Mouse (Mus musculus) mouse embryonic stem cell (cell line): ENCODE measurements around the gene Fam222a.

Experiments used
- in situ Hi-C, 2 experiments: fragments of 300-500 bp; cut with MboI; formaldehyde crosslinking; loops; 1 replicate in 1 of 2; 3 replicates in 1 of 2; pipeline ENCODE4 v1.14.3; 2019 to 2020; ENCODE audit warnings: low sequenced_read_pairs in 2 of 2, low pct_unique_long_range_greater_than_20kb in 1 of 2, mixed read lengths in 1 of 2; ENCODE audit not compliant: unreplicated experiment in 1 of 2

Gene Fam222a

GRCm38 (mm10) chr5:114567565-114568197 is at the start of gene Fam222a:
Fam222a (plus strand) TSS chr5:114568016.
- in situ Hi-C loops = no loop called here

DNA sequence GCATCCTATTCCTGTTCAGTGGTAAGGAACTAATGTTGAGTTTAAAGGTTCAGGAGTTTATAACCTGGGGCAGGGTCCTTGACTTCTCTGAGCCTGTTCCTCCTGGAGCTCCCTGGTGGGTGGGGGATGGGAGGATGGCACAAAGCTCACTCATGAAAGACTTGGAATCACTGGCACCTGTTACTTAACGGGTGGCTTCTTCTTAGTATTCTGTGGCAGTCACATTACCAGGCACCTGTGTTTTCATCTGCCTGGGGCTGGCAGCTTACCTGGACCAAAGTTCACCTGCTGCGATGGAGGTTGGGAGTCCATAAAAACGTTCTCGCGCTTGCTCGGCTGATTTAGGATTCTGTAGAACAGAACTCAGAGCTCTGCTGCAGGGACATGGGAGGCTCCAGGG is 39.5 kb upstream of the Fam222a start:
- in situ Hi-C loops = no loop called here

DNA sequence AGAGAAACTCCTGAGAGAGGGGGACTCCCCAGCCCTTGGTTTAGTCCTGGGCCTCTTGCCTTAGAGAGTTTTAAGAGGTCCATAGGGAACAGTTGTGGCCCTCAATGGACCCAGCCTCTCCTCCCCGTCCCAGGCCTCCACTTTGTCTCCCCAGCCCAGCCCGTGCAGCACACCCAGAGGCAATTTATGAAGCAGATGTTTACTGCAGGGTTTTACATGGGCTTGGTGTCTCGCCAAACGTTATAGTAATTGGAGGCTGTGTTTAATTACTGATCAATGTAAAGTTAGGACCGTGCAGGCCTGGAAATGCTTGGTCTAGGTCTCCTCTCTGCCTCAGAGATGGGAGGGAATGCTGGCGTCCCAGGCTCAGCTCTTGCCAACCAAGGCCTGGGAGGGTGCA is 37.5 kb upstream of the Fam222a start:
- in situ Hi-C loops = no loop called here

DNA sequence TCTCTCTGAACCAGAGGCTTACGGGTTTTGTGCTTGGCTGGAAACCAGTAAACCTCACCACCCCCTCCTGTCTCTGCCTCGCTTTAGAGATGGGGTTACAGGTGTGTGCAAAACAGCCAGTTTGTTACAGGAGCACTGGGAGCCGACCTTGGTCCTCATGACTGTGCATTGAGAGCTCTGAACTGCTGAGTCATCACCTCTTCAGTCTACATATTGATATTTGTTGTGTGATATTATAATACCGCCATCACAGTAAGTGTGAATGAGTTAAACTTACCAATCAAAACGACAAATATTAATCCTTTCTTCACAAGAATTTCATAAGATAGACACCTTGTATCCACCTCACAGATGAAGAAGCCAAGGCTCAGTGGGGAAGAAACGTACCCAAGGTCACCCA is 35.8 kb upstream of the Fam222a start:
- in situ Hi-C loops = no loop called here

DNA sequence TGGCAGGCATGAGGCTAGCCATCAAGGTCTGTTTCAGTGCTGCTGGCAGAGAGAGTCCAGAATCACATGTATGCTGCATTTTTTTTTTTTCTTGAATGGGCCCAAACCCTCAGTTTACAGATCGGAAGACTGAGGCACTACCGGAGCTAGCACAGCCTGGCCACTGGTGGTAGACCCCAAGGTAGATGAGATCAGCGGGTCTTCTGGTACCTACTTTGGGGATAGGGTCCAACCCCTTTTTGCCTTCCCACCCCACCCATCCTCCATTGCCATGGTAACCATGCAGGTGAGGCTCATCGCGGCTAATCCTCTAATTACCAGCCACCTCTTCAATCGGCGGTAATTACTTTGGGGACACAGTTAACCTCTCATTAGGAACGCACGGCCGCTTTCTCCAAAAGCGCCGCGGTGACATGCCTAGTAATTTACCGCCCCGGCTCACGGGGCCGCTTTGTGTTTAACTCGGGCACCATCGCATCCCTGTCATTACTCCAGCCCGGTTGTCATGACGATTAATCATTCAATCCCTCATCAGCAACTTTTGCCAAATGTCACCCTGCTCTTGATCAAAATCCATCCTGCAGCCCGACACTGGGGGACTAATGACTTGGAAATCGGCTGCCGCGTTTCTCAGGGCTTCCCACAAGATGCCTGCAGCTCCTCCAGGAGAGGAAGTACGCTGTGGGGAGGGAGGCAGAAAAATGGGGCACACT is 30.4 kb upstream of the Fam222a start:
- in situ Hi-C loops = no loop called here

DNA sequence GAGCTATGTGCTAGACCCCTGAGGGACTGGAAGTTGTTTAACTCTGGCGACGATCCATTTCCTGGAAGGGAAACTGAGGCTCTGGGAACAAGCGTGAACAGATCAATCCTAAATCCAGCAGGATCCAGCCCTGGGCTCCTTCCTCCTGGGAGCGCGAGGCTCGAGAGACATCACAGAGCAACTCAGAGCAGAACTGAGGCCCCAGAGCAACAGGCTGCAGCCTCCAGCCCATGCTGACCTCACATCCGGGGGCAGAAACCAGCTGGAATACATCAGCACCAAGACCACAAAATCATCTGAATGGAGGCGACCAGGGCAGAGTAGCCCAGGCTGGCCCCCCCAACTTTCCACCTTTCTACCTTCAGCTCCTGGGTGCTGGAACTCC is 29.8 kb upstream of the Fam222a start:
- in situ Hi-C loops = no loop called here

DNA sequence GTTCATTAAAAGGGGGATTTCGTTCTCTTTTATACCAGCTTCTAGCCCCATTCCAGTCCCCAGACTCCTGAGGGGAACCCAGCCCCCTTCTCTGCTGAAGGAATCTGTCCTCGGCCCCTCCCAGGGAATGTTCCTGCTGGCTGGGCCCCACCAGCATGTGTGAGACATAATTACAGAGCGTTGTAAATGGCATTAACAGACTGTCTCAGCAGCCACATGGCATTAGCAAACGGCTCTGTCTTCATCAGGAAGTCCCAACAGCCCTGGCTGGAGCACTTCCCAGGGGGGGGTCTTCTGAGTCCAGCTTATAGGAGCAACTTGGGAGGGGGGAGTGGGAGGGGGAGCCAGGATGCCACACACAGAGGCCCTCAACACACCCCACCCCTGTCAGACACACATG is 29.1 kb upstream of the Fam222a start:
- in situ Hi-C loops = no loop called here

DNA sequence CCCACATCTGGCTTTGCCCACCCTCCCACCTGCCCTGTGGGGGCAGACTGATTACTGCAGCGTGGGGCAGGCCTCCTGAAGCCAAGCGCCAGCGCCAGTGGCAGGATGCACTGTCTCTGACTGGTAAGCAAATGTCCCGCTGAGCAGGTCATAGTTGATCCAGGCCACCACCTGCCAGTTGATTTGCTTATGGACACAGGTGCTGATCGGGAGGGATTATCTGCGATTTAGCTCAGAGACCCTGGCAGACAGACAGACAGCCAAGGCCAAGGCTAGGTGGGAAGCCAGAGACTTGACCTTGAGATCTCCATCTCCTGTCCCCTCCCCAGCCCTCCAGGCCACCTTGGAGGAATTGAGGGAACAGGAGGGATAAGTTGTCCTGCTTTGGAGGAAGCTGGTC is 28.1 kb upstream of the Fam222a start:
- in situ Hi-C loops = no loop called here

DNA sequence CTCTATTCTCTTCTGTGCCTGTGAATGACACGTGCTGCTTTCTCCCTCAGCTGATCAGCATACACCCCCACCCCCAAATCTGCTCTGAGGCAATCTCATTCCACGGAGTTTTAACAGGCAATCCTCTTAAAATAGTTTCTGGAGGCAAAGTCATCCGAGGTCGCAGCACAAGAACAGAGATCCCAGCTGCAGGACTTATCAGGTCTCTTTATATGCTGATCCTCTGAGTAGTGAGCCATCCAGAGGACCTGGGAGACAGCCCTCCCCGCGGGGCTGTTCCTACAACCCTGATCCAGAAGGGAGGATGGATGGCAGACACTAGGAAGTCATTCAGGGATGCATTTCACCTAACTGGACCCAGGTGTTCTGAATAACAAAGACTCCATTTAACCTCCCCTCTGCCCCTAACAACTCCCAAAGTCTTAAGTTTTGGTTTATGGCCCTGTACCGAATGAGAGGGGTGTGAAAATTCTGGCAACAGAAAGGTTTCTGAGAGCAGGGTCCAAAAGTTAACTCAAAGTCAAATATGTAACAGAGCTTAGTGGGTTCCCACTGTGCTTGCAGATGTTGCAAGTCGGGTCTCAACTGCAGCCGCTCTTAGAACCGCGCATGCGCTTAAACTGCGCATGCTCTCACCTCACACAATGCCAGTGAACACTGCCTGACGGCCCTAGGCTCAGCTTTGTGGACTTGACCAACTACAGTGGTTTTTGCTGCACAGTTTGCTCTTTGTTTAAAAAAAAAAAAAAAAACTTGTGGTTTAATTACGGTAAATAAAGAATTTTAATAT is 26.0 kb upstream of the Fam222a start:
- in situ Hi-C loops = no loop called here

DNA sequence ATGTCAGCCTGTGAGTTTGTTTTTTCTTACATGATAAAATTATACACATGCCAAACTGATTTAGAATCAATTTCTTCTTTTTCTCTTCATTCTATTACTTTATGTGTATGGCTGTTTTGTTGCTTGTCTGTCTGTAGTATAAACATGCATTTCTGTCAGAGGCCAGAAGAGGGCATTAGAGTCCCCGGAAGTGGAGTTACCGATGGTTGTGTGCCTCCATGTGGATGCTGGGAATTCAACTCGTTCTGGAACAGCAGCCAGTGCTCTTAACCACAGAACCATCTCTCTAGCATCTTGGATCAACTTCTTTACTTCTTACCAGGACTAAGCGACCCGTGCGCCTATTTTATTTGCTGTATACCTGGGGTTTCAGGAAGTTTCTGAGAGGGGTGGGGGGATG is 24.2 kb upstream of the Fam222a start:
- in situ Hi-C loops = no loop called here

DNA sequence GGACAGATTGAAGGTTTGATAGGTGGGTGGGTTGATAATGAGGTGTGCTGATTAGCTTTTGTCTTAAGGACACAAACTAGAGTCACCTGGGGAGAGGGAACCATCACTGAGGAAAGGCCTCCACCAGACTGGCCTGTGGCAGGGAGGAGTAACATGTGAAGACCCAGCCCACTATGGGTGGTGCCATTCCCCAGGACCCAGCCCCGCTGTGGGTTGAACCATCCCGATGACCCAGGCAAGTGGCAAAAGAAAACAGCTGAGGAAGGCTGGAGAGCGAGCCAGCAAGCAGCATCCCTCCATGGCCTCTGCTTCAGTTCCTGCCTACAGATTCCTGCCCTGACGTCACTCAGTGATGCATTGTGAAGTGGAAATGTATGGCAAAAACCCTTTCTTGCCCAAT is 23.6 kb upstream of the Fam222a start:
- in situ Hi-C loops = no loop called here

DNA sequence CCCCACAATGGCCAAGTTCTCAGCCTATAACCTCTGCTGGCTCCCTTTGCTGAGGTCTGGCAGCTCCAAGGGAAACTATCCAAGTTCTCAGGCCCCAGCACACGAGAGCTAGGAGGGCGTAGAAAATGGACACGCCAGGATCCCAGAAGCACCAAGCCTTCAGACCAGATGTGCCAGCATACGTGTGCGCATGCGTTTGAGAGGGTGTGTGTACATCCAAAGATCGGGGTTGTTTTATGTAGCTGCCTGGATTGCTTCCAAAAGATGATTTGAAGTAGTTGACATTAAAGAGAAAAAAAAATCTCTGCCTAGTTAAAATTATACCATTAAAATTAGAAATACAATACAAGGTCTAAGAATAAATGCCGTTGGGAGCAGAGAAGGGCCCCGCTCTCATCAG is 22.7 kb upstream of the Fam222a start:
- in situ Hi-C loops = no loop called here

- in situ Hi-C loops = no loop called here
Observed at GRCm38 (mm10) chr5:114548976-114549375, 18.8 kb upstream of the Fam222a start.

DNA sequence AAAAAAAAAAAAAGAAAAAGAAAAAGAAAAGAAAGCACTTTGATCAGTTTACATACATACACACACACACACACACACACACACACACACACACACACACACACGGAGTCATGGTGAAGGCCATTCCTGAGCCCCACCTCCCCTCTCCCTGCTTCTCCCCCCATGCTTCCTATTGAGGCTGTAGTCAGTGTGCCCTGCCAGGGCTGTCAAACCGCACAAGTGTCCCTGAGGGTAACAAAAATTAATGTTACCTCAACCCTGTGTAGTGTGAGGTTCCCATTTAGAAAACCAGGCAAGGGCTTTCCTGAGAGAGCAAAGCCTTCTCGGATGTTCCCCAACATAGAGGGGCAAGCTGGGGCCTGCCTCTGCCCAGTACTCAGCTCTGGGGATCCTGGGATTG is 18.0 kb upstream of the Fam222a start:
- in situ Hi-C loops = no loop called here

DNA sequence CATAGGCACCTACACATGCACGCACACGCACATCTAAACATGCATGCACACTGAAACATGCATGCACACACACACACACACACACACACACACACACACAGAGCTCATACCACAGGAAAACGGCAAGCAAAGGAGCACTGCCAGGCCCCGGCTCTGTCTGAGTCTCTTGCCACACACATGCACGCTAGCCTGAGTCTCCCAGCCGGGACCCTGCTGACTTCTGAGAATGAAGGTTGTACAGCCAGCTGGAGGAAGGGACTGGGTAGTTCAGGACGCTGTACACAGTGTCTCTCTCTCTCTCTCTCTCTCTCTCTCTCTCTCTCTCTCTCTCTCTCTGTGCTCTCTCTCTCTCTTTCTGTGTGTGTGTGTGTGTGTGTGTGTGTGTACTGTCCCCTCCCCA is 17.4 kb upstream of the Fam222a start:
- in situ Hi-C loops = no loop called here

DNA sequence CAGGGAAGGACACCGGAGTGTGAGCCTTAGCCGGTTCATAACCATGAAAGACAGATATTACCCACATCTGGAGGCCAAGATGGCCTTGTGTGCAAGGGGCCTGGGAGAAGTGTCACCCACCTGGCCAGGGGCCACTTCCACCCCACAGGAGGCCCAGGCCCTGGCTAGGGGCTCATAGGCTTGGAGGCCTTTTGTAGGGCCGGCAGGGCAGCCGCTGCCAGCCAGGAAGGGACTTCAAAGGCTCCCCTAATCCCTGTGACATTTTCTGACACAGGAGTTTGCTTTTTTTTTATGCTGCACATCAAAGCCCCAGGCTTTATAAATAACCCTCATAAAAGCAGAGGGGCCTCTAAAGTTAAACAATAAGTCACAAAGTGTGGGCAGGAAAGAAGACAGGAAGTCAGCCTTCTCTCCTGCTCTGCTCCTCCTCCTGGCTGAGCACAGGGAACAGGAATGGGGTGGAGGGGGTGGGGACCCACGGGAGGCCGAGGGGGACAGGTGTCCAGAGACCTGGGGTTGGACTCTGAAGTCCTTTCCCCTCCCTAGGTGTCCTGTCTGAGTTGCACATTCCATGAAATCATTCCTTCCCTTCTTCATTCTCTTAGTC is 16.8 kb upstream of the Fam222a start:
- in situ Hi-C loops = no loop called here

DNA sequence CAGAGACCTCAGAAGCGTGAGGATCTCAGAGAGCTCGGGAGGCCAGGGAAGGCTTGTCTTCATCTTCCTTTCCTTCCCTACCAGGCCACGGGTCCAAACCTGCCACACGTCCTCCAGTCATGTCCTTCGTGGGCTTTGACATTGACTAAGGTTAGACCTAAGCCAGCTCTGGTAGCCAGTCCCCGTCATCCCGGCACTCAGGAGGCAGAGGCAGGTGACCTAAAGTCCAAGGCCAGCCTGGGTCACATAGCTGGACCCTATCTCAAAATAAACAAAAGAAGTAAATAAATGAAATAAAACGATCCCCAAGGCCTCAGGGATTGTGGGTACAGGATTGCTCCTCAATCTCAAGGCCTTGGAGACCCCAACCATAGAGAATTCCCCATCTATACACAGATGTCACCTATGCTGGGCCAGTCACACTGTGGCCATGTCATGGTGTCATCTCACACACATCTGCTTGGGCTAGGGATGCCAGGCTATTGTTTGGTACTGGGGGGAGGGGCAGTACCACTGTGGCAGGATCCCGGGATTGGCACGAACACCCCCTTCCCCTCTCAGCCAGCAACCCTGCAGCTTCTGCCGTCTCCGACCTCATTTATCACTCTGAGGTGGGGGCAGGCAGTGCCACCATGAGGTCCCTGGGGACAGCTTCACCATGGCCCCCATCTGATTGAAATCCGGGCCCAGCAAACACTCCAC is 15.2 kb upstream of the Fam222a start:
- in situ Hi-C loops = no loop called here

DNA sequence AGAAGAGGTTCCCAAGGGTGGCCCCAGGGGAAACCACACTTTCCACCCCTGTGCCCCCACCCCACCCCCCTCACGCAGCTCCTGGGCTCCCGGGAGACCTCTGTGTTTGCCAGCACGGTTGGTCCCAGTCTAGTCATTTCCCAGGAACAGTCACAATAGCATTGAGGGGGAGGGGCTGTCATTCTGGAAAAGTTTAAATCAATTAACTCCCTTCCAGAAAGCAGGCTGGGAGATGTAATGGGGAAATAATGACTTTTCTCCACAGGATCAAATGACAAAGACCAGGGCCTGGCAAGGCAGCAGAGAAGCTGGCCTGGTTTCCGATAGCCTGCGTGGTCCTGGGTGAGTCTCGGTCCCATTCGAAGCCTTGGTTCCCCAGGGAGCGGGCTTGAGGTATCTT is 14.1 kb upstream of the Fam222a start:
- in situ Hi-C loops = no loop called here

GRCm38 (mm10) chr5:114555424-114555823 is 12.4 kb upstream of the Fam222a start:
- in situ Hi-C loops = no loop called here
